Mouse (Mus musculus): ENCODE results near the gene Kcnj13. TPM values are rescaled to one million over a fixed set of nuclear protein-coding genes. Genes with fewer than 3 reads are reported as not detected.

Gene Kcnj13
- polyA plus RNA-seq, 1 experiment from 2014 or later, result 6.4 TPM

DNA sequence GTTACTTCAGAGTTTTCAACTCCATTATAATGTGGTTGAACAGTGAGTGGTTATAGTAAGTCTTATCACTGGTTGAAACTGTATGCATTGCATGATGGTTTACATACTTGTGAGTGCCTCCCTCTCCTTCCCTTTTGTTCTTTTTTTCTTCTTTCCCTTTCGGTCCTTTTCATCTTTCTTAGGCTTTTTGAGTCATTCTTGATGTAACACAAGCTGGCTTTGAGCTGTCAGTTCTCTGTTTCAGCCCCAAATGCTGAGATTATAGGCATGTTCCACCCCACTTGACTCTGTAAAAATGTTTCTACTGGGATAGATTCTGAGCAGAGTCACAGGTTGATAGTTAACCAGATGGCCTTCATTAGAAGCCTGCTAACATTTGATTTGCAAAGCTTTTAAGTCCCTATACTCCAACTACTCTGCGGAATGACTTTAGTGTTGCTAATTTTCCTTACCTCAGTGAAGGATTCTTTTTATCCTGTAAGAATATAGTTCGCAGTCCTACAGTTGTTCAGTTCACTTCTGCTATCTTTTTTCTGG, 16.4 kb downstream of the Kcnj13 start:
- Histone ChIP-seq H3K4me1 (no peaks in the 10 kb centered on the region), H3K4me2 (no peak overlapping the region), H3K27me3 (no peaks in the 10 kb centered on the region), H3K36me3 (ENCODE audit: poor library complexity, severe bottlenecking) (peaks cover 42% of the 10 kb centered on the region), H3K27ac (no peak overlapping the region), H3K9ac (no peak overlapping the region), H3K9me3 (replicated peaks) (no peaks in the 10 kb centered on the region), H3K4me3 (no peak overlapping the region)
- ATAC-seq, result no peak
- 88% methylated on average over 3 of the region's 3 CpGs for WGBS

DNA sequence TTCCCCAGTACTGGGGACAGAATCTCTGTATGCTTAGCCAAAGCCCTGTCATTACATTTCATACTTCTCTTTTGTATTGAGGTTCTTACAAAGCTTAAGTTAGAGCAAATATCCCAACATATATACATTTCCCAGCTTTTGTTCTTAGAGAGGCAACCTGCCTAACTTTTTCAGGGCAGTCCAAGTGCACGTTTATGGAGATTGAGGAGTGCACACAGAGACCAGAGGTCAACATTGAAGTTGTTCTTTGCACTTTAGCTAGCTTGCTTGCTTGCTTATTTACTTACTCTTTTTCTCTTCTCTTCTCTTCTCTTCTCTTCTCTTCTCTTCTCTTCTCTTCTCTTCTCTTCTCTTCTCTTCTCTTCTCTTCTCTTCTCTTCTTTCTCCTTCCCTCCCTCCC, 34.3 kb downstream of the Kcnj13 start:
- 84% methylated on average over 1 of the region's 1 CpGs for WGBS
- no peak for ATAC-seq
- no peaks in the 10 kb centered on the region for H3K9me3 ChIP-seq (replicated peaks)
- no peak overlapping the region for H3K4me3 ChIP-seq
- no peak overlapping the region for H3K27ac ChIP-seq
- no peak overlapping the region for H3K4me2 ChIP-seq
- no peak overlapping the region for H3K9ac ChIP-seq
- no peaks in the 10 kb centered on the region for H3K4me1 ChIP-seq
- peaks cover 18% of the 10 kb centered on the region for H3K36me3 ChIP-seq (ENCODE audit: poor library complexity, severe bottlenecking)
- no peaks in the 10 kb centered on the region for H3K27me3 ChIP-seq

DNA sequence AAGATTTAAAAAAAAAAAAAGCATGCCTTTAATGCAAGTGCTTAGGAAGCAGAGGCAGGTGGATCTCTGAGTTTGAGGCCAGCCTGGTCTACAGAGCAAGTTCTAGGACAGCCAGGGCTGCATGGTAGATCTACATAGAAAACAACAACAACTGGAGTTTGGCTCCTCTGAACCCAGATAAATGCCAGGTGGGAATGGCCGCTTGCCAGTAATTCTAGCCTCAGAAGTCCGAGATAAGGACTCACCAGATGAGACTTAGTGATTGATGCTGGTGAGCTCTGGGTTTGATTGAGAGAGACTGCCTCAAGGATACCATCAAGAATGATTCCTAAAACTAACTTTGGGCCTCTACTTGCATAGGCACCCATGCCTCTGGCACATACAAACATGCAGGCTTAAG, 44.0 kb downstream of the Kcnj13 start:
- no peaks in the 10 kb centered on the region for H3K4me1 ChIP-seq
- H3K27ac ChIP-seq, result no peak overlapping the region
- ATAC-seq, result no peak
- peaks cover 4% of the 10 kb centered on the region; the same call in 1 of the 2 replicates for H3K36me3 ChIP-seq (ENCODE audit: poor library complexity, severe bottlenecking)
- no peaks in the 10 kb centered on the region for H3K27me3 ChIP-seq
- H3K4me2 ChIP-seq, result no peak overlapping the region
- no peak overlapping the region for H3K9ac ChIP-seq
- no peak overlapping the region for H3K4me3 ChIP-seq
- WGBS, result 96% methylated on average over 2 of the region's 2 CpGs
- H3K9me3 ChIP-seq (replicated peaks), result no peaks in the 10 kb centered on the region

Other genes starting within 250 kb of the Kcnj13 start
- 20.0 and 20.2 TPM in 2 replicates for gene Ecel1, start 238.2 kb downstream of the Kcnj13 start, polyA plus RNA-seq (2015; fragmentation: Nextera tagmentation; extraction: Ambion mirVana)
- 0.17 TPM in 1 of 2 replicates, not detected in the other for gene Prss56, start 211.4 kb downstream of the Kcnj13 start, polyA plus RNA-seq (2015; fragmentation: Nextera tagmentation; extraction: Ambion mirVana)
- not detected in 2 replicates for gene Chrnd, start 204.1 kb downstream of the Kcnj13 start, polyA plus RNA-seq (2015; fragmentation: Nextera tagmentation; extraction: Ambion mirVana)
- not detected in 2 replicates for gene Chrng, start 190.1 kb downstream of the Kcnj13 start, polyA plus RNA-seq (2015; fragmentation: Nextera tagmentation; extraction: Ambion mirVana)
- gene Eif4e2, start 180.8 kb downstream of the Kcnj13 start, polyA plus RNA-seq (2015; fragmentation: Nextera tagmentation; extraction: Ambion mirVana), result 103 and 108 TPM in 2 replicates
- 1.1 TPM in 2 replicates for gene Efhd1, start 130.4 kb downstream of the Kcnj13 start, polyA plus RNA-seq (2015; fragmentation: Nextera tagmentation; extraction: Ambion mirVana)
- gene Gigyf2, start 67.7 kb downstream of the Kcnj13 start, polyA plus RNA-seq (2015; fragmentation: Nextera tagmentation; extraction: Ambion mirVana), result 65.4 and 67.4 TPM in 2 replicates
- not detected in 2 replicates for gene Snorc, start 75.5 kb upstream of the Kcnj13 start, polyA plus RNA-seq (2015; fragmentation: Nextera tagmentation; extraction: Ambion mirVana)
- 0.16 TPM in 1 of 2 replicates, not detected in the other for gene Neu2, start 115.2 kb upstream of the Kcnj13 start, polyA plus RNA-seq (2015; fragmentation: Nextera tagmentation; extraction: Ambion mirVana)
- gene Ngef, start 179.1 kb upstream of the Kcnj13 start, polyA plus RNA-seq (2015; fragmentation: Nextera tagmentation; extraction: Ambion mirVana), result 3.1 and 5.4 TPM in 2 replicates
- gene Inpp5d, start 225.6 kb upstream of the Kcnj13 start, polyA plus RNA-seq (2015; fragmentation: Nextera tagmentation; extraction: Ambion mirVana), result 3.2 and 3.5 TPM in 2 replicates